Mouse (Mus musculus) thymus, postnatal 4 days (tissue): ENCODE results near the gene Blzf1.

Source experiments
- DNase-seq: peaks from one replicate; pipeline ENCODE4 v3.0.0; 2021

The Blzf1 gene

DNA sequence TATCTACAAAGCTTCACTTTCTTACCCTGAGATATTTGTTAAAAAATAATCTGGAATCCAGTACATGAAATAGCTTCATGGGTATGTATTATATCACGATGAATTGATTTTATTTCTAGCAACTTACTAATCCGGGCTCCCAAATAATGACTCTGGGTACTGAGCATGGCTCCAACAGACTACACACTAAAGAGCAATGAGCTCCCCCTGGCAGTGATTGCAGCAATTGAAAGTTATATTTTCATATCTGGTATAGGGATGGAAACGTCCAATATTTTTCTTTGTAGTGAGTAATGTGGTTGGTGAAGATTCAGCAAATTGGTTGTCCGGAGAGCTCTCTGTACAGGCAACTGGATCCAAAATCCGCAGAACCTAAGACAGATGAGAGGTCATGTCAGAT lies 15.2 kb downstream of the Blzf1 start:
- DNase-seq, result no peak

DNA sequence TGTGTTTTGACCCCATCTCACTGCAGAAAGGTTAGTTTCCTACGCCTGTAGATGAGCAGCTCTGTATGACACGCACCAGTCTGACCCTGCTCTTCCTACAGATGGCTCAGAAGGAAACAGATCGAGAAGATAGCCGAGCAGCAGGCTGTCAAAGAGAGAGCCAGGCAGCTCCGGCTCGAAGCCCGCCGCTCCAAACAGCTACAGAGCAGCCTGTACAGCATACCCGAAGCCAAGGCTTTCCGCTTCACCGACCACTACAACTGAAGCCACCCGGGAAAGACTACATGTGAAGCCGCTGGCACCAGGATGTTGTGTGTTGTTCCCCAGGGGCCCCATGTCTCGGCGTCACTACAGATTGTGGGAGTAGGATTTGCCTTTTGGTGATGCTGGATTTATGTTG lies 19.9 kb downstream of the Blzf1 start:
- no peak for DNase-seq

DNA sequence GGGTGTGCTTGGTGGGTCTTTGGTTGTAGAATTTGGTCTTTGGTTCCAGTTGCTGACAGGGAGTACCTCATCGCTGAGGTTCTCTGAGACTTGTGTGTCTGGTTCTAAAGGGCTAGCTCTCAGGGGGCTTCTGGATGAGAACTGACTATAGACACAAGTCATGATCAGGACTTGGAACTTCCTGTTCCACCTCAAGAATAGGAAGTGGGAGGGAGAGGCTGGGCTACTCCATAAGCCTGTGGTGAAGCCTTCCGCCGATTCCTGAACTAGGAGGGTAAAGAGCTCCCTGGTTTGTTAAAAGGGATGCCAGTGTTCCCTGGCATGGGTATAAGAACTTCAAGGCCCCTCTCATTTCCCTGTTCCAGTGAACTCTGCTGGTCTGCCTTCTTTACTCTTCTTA lies 23.3 kb downstream of the Blzf1 start:
- no peak for DNase-seq

DNA sequence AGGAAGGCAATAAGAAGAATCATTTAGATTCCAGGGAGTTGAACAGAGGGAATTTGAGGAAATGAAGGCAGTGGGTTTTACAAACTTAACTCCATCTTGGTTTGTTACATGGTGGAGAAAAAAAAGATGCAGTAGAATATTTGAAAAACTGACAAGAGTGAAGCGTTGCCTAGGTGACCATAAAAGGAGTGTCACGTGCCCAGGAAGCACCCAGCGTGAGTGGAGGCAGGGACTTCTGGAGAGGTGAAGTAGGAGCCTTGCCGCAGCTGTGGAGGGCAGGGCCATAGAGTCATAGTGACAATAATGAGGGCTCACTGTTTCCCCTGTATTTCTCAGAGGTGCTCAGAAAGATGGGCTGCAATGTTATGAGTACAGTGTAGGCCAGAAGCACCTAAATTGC lies 28.0 kb downstream of the Blzf1 start:
- peak; percentile 46 for DNase-seq

DNA sequence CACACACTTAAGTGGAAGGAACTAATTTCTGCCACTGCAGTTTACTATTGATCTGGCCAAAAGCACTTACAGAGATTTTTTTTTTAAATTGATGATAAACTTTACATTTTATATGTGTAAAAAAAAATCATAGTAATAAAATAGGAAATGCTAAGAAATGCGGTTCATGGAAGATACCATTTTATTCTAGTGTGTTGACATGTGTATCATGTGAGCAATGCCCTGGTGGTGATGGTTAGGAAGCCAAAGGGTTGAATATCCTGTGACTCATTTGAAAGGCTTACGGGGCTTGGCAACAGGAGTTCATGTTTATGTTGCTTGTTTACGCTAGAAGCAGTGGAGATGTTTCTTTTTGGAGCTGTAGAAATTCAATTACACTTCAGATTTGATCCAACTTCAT lies 30.7 kb downstream of the Blzf1 start:
- DNase-seq, result no peak

DNA sequence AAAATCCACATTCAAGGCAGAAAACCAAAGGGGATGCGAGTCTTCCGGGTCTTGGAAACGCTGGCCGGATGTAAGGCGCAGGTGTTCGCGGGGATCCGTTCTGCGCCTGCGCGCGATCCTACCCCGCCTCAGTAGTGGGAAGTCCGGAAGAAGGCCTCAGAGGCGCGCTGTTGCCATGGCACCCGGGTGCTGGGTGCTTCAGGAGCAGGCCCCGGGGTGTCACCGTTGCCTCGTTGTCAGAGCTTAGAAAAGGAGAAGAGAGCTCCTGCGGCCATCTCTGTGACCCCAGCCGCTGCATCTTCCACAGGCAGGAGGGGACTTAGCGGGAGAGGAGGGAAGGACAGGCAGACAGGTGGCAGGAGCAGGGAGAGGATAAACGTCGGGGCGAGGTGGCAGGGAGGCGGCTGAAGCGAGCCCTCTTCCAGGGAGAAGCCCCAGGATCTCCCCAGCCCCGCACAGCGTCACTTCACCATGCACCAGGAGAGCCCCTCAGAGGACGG lies 31.8 kb downstream of the Blzf1 start, which contains the start of gene Ccdc181:
TSS of gene Ccdc181 (plus strand) at position 131 of the 500 bp plus-strand sequence.
- peak; percentile 99 for DNase-seq

DNA sequence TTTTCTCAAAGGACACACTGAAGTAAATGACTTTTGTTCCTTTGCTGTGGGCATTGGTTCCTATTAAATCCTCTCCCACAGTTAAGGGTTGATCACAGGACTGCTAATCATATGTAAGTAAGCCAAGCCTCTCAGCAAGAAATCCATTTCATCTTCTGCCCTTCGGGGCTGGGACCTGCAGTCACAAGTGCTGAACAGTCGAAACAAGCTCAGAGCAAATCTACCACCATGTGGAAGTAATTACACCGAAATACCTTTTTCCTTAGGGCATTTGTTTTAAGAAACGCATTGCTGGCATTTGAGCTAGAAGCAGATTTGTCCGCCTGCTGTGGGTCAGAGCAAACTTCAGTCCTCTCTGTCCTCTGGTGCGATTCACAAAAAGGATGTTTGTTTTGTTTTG lies 33.6 kb downstream of the Blzf1 start:
- DNase-seq, result no peak

DNA sequence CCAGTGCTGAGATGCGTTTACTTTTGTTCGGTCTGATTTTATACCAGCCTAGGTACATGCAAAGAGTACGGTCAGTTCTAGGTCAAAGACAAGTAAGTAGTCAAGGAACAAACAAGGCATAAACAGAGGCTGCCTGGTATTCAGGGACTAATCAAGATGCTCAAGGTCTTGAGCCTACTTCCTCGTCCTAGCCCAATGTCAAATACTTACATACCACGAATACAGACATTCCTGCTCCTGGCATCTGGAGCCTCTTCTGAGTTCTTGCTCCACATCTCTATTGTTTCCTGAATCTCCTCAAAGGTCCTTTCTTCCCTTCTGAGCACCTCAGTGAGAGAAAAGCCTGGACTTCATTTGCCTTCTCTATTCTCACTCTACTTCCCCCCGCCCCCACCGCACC lies 36.3 kb downstream of the Blzf1 start:
- no peak for DNase-seq

DNA sequence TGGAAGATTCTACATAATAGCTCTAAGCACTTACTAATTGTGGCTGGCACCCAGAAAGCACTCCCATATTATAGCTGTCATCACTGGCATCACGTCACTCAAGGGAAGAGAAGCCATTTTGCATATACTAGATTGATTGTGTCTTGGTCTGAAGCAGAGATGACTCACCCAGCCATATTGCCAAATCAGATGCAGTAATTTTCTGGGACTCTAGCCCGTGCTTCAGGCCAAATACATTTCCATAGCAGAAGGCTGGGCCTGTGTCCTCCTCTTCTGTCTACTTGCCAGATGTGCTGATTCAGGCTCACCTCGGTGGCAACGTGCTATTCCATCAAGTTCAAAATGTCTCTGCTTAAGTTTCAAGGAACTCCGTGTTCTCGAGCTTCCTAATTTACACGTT lies 45.7 kb downstream of the Blzf1 start:
- DNase-seq, result no peak

DNA sequence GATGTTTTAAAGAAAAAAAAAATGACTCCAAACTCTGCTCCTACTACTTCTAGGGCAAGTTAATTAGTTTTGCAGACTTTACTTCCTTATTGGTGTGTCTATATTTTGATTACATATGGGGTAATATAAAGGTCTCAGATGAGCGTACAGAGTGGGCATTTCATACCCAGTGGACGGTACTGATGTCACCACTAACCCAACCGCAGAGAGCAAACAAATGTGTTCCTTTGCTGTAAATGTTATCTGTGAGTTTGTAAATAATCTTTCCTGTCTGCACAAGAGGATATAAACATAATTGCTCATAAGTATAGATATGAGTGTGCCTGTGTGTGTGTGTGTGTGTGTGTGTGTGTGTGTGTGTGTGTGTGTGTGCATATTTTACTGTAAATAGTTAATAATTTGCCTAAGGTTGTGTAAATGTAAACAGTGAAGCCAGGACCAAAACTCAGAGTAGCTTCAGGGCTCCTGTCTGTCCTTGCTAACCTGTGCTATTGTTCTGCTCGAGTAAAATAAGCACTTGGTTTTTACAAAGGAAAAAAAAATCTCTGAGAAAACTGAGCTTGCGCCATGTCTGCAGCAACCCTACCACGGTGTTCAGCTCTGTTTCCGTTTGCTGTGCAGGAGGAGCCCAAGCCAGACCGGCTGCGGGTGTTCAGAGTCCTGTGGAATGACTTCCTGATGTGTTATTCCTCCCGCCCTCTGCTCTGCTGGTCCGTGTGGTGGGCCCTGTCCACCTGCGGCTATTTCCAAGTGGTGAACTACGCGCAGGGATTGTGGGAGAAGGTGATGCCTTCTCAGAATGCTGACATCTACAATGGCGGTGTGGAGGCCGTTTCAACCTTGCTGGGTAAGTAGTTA lies 46.9 kb downstream of the Blzf1 start:
- DNase-seq, result no peak

DNA sequence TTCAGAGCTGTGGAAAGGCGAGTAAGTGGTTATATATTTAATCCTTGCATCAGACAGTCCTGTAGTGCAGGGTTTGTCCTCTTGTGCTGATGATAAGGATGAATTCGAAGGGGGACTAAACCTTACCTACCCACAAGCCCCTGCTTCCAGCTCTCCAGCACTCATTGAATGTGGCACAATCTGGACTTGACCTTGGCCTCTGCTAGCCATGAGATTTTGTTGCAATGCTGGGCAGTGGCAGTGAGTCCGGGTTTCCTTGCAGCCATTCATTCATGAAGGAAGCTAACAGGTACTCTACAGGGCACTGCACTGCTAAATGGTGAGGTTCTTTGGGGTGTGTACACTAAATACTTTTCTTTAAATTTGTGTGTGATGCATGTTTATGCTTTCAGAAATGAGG lies 52.5 kb downstream of the Blzf1 start:
- DNase-seq, result no peak

DNA sequence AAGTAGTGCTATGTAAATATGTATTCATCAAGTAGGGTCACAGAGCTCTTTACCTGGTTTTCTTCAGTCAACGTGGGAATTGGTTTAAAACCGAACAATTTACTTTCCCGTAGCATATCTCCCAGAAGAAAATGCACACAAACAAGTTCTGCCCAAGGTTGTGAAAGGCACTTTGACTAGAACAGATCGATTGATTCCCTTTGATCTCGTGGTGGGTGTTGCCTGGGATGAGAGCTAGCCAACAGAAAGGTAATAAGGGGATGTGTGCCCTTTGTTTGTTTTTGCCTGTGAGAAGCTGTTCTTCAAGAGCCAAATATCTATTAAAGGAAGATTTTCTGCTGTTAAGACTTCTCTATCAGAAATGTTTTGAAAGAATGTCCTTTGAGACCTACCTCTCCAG lies 54.7 kb downstream of the Blzf1 start:
- DNase-seq, result no peak

DNA sequence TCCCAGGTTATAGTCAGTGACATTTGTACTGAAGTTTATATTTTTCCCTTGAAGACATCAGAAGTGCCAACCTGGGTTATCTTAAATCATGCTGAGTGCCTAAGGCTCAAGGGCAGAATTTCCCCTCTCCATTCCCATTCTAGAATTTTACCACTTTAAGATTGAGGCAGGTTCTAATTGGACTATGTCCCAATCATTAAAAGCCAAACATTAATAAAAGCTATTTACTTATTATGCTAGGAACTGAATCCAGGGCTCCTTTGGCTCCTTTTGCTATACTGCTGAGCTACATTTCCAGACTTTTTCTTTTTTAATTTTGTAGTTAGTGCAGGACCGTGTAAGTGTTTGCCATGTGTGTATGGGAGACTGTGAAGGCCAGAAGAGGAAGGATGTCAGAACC lies 55.9 kb downstream of the Blzf1 start:
- DNase-seq, result no peak

DNA sequence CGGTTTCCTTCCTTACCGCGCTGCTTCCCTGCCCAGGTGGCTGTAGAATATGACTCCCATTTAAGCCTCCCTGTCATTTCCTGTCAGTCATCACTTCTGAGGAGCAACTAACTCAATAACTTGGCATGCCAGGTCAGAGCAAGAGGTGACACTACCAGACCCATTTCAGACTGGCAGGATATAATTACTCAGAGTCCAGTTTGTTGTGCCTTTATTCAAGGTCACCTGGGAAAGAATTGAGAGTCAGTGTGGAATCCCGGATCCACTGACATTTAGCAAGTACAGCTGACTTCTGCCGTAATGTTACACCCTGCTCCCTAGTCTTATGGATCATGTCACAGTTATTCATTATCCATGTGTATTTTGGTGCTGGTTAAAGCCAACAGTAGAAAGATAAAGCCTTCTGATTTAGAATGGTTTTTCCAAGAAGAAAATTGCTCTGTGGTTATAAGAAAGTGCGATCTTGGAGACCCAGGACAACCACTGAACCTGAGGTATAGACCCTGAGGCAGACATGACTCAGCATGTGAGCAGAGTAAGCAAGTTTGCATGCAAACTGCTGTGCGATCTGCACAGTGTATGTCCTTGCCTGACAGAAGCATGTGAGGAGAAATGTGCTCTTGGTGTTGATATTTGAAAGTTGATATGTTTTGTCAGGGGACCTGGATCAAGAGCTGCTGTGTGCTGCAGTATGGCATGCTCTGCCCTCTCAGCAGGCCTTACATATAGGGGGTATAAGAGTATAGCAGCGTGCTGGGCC lies 56.7 kb downstream of the Blzf1 start:
- no peak for DNase-seq

DNA sequence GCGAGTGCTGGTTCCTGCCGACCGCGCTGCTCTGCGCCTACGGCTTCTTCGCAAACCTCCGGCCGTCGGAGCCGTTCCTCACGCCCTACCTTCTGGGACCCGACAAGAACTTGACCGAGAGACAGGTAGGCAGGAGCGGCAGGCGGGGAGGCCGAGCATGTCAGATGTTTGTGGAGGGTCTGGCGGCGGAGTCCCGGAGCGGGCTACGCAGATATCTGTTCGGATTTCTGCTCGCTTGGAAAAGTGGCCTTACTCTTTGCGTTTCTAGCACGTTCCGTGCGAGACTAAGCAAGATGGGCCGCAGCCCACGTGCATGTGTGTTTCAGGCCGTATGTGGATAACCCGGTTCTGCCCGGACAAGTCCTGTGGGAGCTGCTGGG lies 58.0 kb downstream of the Blzf1 start:
- DNase-seq, result no peak

DNA sequence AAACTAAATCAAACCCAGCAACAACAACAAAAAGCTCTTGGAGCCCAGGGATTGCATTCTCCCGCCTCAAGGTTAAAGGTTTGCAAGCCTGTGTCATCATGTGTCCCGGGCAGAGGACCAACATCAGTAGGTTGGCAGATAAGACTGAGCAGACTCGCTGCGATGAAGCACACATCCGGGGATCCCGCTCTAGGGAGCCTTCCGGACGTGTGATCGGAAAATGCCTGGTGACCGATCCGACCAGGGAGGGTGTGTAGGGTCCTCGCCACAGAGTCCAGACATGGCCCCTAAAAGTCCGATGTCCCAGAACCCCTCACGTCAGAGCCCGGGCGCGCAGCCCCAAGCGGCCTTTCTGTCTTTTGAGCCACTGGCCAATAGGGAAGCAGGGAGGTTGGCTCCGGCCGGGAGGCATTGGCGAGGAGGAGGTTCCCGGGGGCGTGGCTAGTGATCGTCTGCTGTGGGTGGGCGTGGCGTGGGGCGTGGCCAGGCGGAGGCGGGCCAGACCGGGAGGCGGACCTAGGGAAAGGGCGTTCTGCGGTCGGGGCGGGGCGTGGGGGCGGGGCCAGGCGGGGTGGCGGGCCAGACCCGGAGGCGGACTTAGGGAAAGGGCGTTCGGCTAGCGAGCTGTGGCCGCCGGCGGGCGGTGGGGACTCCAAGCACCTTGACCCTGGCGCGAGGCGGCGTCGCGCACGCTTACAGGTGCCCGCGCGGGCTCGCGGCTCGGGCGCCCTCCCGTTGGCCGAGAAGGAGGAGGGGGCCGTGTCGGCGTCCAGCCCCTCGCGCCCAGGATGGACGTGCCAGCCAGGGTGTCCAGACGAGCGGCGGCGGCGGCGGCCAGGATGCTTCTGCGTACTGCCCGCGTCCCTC lies 58.6 kb downstream of the Blzf1 start, which contains the start of gene Slc19a2:
TSS of gene Slc19a2 (plus strand) at position 582 of the 867 bp plus-strand sequence.
- DNase-seq, result peak; percentile 99

DNA sequence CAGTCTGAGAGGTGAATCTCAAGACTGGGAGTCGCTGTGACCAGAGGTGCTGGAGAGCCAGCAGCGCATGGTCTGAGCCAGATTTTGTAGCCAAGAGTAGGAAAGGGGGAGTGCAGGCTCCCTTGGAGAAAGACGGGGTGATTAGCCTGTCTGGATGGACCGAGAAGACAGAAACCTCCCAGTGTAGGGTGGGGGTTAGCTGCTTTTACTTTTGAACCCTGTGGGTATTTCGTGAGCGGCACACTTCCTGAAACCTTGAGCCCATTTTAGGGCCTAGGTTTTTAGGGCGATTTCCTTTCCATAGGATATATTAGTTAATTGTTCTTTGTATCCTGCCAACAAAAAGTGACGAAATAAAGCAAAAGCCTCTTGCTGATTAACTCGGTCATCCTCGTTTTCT lies 59.3 kb downstream of the Blzf1 start:
- DNase-seq, result peak; percentile 17

DNA sequence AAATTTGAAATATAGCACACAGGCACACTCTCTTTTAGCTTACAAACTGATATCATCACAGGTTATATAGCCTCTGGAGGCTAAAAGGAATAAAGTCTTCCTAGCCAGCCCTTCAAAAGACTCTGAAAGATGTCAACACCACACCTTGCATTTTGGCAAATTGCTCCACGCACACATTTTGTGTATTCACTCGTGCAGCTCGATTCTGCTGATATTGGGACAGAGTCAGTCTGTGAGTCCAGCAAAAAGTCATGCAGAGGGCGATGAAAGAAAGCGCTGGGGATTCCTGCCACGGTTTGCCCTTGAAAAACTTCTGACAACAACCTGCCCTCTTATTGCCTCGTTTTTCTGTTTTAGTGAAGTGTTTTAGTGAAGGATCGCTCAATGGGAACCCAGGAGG lies 59.8 kb downstream of the Blzf1 start:
- no peak for DNase-seq

DNA sequence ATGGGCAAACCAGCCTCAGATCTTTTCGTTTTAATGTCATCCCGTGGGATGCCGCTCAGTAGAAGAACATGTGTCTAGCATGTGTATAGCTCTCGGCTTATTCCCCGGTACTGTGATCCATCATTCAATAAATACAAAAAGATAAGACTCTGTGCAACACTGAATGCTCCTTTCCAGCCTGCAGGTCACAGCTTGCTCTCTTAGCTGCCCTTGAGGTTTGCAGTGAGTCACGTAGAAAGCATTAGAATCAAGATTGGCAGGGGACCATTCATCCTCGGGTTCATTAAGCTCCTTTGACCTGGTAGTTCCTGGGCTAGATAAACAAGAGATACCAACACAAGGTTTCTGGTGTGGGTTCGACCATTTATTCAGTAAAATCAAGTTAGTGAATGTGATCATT lies 64.5 kb downstream of the Blzf1 start:
- no peak for DNase-seq

DNA sequence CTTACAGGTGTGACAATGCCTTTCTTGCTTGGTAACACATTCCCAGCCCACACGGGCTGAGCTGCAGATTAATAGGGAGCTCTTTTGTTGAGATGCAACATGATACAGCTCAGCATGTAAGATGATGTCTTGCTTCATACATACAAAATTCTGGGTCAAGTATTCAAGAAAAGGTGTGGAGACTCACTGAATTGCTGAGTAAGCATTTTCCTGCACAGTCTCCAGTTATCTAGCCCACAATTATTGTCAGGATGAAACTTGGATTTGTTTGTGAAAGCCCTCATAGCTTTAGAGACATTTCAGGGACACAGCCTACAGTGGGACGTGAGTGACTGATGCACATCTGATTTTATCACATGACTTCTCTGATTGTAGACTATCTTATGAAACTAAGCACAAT lies 65.8 kb downstream of the Blzf1 start:
- DNase-seq, result no peak
